Mouse (Mus musculus): ENCODE results near the gene Tollip. TPM values are rescaled to one million over a fixed set of nuclear protein-coding genes. Genes with fewer than 3 reads are reported as not detected.

Gene Tollip
- total RNA-seq (2015) (29.0 and 30.9 TPM in 2 replicates), total RNA-seq (2017) (30.7 and 38.7 TPM in 2 replicates)

DNA sequence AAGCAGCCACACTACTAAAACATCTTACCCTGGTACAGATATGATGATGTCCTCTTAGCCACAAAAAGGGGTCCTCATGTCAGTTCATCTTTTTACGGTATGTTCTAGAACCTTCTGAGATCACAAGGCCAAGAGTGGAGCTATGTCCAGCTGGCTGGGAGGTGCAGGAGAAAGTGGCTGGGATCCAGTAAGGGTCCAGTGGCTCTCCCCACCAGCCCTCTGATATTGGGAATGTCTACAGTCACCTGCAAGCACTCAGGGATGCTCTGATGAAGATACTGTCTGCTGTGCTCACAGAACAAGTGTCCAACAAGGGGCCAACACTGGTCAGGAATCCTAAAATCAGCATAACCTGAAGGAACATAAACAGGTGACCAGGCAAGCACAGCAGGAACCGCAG lies at the start of gene Tollip:
Gene Tollip (minus strand): TSS at position 101 of the 400 bp plus-strand sequence.
- ATAC-seq (ENCODE audit: poor library complexity, severe bottlenecking), result no peak

DNA sequence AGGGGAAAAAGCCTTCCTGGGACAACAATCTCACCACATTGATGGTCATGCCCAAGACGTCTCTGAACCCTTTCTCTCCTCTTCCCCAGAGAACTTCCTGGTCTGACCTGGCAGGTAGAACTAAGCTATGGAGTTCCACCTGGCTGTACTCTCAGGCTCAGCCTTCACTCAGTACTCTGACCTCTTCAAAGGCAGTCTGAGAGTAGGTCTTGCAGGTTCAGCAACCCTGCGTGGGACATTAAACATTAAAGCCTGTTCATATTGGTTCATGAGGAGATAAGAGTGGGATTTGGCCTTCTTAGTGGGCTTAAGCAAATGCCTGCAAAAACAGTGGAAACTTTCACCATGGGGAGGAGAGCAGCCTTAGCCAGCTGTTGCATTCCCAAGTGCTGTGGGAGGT lies 48.0 kb upstream of the Tollip start:
- no peak for ATAC-seq (ENCODE audit: poor library complexity, severe bottlenecking)

DNA sequence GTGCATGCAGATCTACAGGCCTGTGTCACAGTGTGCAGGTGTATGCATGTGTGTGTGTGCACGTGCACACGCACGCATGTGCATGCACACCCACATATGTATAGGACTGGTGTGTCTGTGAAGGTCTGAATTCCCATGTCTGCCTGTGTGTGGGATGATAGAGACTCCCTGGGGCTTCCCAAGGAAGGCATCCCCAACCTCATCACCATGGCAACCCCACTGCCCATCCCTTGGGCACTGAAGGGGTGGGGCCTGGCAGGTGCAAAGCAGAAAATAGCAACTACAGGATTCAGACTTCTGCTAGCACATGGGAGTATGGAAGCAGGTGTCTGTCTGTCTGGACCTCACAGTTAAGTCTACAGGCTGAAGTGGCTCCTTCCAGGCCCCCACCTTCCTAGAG lies 44.2 kb upstream of the Tollip start:
- ATAC-seq (ENCODE audit: poor library complexity, severe bottlenecking), result no peak

DNA sequence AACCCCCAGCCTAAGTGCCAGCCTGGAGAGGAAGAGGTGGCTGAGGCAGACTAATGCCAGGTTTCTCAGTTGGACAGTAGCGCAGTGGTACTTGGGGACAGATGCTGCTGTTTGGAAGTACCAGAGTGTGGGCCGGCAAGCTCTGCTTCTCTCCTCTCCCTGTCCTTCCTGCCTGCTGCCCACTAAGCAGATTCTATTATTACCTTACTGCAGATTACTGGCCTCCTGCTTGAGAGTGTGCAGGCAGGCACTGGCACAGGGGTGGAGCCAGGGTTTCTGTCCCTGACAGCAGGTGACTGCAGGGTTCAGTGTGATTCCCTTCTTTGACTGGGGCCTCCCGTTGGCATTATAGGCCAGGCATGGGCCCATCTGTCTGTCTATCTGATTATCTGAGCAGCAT lies 43.2 kb upstream of the Tollip start:
- no peak for ATAC-seq (ENCODE audit: poor library complexity, severe bottlenecking)

DNA sequence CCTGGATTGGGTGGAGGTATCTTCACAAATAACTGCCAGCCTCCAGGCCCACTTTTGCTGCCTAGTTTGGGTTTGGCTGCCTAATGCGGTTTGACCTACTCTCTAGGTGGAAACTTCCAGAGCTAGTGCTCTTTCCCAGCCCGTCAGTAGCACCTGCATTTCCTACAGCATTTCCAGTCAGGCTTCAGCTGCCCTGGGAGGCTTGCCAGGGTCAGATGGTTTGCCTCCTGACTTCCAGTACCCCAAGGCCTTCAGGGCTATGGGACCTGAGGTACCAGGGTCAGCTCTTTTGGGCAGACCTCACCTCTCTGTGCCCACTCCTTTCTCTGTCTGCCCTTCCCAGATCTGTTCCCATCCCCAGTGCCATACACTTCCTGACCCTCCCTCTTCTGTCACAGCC lies 42.6 kb upstream of the Tollip start:
- ATAC-seq (ENCODE audit: poor library complexity, severe bottlenecking), result no peak

DNA sequence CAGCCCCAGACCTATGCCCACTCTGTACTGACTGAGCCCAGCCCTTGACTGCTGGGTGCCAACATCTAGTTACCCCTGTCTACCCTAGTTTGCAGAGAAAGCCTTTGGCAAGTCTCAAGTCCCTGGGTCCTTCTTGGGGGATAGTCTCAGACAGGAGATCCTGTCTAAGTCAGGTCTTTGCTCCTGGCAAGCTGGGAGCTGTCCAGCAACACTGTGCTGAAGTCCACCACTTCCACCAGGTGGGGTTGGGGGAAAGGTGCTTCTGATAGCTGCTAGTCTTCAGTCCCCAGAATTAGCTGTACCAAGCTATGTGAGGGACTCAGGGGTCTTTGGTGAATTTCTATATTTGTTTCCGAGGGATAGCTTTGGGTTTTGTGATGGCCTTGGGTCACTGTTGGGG lies 40.8 kb upstream of the Tollip start:
- no peak for ATAC-seq (ENCODE audit: poor library complexity, severe bottlenecking)

DNA sequence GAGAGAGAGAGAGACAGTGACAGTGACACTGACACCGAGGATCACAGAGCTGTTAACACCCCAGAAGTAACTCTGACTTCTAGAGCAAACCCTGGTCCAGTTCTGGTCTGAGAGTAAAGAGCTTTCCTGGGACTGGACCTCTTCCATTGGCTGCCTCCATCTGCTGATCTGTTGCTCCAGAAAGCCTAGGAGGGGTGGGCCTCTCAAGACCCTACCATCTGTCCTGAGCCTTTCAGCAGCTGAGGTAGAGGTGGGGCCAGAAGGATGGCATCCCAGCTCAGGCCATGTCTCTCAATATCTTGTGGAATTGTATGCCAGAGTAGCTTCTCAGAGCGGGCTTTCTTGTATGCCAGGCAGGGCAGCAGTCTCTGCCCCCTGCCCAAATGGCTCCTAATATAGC lies 39.9 kb upstream of the Tollip start:
- ATAC-seq (ENCODE audit: poor library complexity, severe bottlenecking), result no peak

DNA sequence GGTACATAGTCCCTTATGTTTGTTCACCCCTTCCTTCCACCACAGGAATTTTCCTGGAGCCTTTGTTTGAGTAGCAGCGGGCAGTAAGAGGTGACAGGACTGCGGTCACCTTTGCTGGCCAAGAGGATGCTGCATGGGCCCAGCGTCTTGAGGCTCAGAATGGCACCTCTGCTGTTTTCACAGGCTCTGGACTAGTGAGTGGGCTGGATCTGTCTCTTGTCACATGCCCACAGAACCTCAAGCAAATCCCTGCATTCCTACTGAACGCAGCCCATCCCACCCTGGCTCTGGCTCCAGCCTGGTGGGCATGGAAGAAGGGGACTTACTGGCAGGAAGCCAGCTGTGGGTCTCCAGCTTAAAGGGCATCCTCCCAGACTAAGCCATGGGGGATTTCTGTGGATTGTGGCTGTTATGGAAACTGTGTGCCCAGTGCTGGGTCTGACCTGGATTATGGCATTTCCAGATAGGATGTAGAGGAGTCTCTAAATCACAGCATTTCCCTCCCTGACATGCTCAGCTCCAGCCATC lies 39.3 kb upstream of the Tollip start:
- no peak for ATAC-seq (ENCODE audit: poor library complexity, severe bottlenecking)

DNA sequence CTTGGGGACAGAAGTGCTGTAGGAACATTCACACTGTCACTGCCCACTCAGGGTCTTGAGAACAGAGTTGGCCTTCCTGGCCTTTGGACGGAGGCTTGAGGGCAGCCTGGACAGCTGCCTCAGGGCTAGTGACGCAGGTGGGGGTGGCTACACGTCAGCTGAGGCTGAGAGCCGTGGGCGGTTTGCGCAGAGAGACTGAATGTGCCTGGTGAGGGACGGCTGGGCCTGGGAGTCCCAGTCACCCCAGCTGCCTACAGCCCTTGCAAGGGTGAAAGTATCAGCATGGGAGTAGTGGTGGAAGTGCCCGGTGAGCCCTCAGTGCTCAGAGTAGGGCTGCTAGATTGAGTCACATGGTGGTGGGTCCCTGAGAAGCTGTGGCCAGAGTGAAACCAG lies 37.9 kb upstream of the Tollip start:
- no peak for ATAC-seq (ENCODE audit: poor library complexity, severe bottlenecking)

DNA sequence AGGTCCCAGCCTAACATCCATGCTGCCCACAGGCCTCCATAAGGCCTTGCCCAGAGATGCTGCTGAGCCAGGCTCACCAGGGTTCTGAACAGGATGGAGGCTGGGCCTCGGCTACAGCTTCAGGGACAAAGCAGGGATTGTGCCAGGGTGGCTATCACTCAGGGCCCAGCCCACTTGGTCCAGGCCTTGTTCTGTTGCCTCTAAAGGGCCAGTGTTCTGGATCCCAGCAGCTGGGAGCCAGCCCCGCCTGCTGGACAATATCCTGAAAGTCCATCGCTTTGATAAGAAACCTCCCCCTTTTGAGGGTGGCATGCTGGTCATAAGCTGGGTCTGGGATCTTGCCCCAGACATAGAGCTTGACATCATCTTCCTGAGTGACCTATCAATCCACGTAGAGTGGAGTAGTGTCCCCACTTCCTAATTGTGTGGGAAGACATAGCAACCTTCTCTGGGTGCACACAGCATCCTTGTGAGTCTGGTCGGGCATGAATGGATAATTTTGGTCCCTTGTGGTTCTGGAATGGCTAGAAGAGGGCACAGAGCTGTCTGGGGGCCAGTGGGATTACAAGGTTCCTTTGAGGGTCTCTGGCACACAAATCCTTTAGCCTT lies 37.4 kb upstream of the Tollip start:
- no peak for ATAC-seq (ENCODE audit: poor library complexity, severe bottlenecking)

DNA sequence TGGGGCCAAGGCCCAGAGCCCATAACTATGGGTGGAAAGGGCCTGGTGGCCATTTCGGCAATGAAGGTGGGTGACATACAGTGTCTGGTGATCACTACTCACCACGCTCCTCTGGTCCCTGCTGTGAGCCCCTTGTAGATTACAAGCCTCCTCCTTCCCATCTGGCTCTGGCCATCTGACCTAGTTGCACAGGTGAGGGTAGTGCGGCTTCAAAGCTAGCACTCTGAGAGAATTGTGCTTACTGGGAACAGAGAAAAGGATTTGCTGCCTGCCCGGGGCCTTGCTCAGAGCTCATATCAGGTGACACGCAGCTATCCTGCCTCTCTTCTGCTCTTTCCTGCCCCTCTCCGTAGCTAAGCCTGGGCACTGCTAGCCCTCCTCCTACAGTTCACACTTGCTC lies 35.3 kb upstream of the Tollip start:
- ATAC-seq (ENCODE audit: poor library complexity, severe bottlenecking), result no peak

DNA sequence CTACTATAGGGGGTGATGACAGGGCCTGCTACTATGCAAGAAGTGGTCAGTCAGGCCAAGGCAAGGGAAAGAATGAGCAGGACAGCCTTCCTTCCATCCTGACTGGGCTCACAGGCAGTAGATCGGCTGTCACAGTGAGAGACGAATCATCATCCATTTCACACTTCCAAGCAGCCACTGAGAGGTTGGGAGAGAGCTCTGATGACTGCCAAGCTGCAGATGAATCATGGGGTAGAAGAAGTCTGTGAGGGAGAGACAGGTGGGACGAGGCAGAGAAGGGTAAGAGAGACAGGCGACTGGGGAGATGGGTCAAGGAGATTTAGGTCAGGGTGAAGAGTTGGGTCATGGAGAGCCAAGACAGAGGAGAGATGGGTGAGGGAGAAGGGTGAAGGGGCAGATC lies 34.6 kb upstream of the Tollip start:
- ATAC-seq (ENCODE audit: poor library complexity, severe bottlenecking), result no peak

DNA sequence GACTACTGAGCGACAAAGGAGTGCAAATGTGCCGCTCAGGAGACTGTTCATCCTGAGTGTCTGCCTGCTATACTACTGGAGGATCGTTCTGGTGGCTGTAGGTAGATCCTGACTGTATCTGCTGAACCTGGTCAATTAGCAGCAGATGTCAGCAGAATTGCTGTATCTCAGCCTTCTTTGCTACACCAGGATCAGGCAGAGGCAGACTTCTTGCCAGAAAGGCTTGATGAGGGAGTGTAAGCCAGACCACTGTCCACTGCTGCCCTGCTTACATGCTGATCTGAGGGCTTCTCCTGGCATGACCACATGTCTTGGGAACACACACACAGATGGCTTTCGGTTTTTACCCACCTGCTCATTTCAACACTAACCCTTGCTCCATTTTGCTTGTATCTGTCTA lies 33.5 kb upstream of the Tollip start:
- ATAC-seq (ENCODE audit: poor library complexity, severe bottlenecking), result no peak

DNA sequence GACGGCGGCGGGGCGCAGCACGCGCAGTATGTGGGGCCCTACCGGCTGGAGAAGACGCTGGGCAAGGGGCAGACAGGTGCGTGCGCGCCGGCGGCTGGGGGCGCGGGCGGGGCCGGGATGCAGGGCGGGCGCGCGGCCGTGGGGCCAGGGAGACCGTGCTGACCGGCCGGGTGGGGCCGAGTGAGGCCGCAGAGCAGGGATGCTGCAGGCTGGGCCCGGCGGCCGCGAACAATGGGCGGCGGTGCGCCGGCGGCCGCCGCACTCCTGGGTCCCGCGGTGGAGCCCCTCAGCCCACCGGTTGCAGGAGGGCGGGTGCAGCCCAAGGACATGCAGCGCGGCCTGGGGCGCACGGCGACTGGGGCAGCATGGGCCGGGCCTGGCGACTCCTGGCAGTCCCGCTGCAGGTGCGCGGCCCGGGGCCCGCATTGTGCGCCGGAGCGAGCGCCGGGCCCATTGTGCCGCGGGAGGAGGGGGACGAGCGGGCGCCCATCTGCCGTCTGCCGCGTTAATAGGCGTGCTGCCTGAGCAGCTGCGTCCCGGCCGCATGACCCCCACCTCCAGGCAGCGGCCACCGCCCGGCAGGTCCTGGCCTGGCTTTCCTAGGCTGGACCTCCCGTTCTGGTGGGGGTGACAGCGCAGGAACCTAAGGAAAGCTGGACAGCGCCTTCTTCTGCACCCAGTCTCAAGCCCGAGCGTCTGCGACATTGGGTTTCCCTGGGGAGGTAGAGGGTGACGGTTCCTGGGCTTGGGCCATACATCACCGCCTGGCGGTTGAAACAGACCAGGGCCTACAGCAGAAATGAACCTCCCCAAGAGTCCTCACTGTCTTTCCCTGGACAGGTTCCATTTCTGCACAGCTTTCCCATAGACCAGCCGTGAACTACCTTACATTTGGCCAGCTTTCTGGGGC lies 32.1 kb upstream of the Tollip start:
- no peak for ATAC-seq (ENCODE audit: poor library complexity, severe bottlenecking)

DNA sequence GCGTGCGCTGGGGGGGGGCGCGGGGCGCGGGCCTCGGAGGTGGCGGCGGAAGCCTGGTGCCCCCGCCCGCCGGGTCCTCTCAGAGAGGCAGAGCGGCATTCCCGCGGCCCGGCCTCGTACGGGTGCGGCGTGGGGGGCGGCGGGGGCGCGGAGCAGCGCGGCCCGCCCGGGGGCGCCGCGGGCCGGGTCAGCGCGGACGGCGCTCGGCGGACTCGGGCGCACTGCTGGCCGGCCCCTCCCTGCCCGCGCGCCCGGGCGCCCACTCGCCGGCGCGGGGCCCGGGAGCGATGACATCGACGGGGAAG lies 31.4 kb upstream of the Tollip start:
- no peak for ATAC-seq (ENCODE audit: poor library complexity, severe bottlenecking)

DNA sequence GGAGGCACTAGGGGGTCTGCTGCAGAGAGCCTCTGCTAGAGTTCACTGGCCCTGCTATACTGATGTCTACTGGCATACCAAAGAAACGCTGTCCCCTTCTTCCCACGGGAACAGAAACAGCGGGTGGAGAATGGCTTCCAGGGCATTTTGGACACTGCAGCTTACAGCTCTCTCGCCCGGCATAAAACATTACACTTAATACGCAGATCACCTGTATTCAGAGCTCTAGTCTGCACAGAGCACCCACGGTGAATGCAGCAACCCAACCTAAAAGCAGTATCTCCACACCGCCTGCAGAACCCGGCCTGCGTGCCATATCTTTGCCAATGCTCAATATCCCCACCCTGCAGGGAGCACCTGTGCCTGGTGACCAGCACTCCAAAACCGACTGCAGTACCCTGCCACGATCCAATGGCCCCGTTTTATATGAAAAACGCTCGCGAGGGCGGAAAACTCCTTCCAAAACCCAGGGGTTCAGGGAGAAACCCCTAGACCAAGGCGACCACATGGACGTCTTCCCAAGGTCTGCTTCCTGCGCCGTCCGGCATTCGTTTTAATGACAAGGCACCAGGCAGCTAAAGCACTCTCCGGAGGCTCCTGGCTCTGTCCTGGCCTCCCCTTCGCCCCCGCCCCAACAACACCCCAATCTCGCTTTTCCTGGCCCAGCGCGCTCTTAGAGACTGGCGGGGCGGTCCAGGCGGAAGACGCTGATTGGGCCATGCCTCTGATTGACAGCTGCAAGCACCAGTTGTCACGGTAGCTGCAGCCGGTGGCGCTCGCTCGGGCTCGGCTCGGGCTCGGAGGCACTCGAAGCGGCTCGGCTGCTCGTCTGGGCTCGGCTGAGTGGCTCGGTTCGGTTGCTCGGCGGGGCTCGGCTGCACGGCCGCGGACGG lies 30.8 kb upstream of the Tollip start, which contains the start of gene Brsk2:
Gene Brsk2 (plus strand): TSS at position 846 of the 893 bp plus-strand sequence.
- peak; percentile 98 for ATAC-seq (ENCODE audit: poor library complexity, severe bottlenecking)

DNA sequence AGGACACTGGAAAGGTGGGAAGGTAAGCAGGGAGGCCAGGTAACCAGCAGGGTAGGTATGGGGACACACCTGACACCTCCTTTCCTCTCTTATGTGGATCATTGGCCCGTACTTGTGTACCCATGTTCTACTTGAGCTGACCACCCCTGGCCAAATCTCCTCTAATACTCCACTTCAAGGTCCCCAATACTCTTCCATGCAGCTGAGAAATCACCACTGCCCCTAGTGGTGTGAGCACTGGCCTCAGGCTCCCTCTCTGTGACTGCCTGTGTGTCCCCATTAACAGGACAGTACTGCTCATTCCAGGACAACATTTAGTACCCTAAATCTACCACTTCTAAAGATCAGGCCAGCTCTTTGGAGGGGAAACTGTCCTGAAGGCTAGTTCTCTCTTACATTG lies 29.7 kb upstream of the Tollip start:
- no peak for ATAC-seq (ENCODE audit: poor library complexity, severe bottlenecking)

DNA sequence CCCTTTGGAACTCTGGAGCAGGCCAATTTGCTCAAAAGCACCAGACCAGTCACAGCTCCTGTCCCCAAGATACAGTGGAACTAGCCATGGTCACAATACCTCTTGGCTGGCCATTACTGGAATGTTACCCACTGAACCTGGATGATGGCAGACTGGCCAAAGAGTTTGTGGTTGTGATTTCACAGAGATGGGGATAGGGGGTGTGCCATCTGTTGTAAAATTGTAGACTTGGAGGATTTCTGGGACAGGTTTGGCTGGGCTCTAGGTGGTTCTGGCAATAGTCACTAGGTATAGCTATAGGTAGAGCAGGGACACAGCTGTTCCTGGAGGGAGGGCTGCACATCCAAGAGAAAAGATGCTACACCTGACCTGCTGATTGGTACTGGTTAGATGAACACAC lies 29.2 kb upstream of the Tollip start:
- ATAC-seq (ENCODE audit: poor library complexity, severe bottlenecking), result no peak

DNA sequence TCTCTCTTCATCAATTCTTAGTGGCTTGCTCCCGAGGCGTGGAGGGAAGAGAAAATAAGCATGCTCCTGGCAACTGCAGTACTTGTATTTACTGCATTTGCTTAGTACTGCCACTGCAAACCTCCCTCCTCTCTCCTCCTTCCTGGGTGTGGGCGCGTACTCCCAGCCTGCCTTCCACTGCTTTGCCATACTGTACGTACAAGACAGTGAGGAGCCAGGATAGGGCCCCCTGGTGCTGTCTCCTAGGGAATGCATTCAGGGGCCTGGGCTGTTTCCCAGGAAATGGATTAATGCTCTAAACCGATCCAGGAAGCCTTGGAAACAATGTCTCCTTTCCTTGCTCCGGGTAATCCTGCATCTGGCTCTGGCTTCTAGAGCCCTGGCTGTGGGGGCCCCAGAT lies 27.6 kb upstream of the Tollip start:
- no peak for ATAC-seq (ENCODE audit: poor library complexity, severe bottlenecking)

DNA sequence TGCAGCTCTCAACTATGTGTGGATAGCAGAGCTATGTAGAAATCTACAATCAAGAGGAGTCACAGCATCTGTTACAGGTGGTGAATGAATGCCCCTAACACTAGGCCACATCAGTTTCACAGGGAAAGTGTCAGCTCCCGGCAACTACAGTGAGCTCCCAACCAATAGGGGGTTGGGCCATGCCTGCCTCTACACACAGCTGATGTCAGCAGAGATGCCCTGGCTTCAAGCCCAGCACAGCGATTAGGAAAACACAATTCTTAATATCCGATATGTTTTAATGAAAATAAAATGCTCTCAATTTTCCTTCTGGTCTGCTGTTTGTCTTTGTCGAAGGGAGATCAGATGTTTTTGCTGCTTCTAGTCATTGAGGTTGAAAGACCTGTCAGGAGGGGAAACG lies 25.1 kb upstream of the Tollip start:
- no peak for ATAC-seq (ENCODE audit: poor library complexity, severe bottlenecking)

DNA sequence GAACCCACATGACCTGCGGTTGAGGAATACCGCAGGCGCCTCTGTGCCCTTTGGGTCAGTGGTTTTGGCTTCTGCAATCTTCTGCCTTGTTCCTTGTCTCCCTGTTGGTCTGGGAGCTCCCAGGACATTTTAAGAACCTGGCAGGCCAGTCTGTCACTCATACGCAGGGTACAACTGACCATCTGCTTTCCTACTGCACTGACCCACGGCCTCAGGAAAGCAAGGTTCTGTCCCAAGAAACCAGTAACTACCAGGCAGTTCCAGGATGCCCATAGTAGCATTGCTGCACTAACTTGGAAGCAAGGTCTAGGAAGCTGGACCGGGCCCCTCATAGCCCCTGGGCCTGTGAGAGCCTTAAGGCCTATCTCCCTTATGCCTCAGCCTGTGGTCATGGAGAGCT lies 16.6 kb upstream of the Tollip start:
- ATAC-seq (ENCODE audit: poor library complexity, severe bottlenecking), result no peak
